Mouse (Mus musculus): ENCODE measurements at regions not wholly inside any gene's neighbourhood (a gene's known extent, or its start where the extent isn't known, plus 50 kb on each side); places are given as distances from the start of the nearest gene placed in this dataset.
A peak's percentile ranks its signal among the peaks of the same experiment; 100 is the strongest.
"Not testable (repeated sequence)": the region's sequence is repeated elsewhere in the genome, so short reads cannot be mapped to it uniquely, and the experiment has no call there.

DNA sequence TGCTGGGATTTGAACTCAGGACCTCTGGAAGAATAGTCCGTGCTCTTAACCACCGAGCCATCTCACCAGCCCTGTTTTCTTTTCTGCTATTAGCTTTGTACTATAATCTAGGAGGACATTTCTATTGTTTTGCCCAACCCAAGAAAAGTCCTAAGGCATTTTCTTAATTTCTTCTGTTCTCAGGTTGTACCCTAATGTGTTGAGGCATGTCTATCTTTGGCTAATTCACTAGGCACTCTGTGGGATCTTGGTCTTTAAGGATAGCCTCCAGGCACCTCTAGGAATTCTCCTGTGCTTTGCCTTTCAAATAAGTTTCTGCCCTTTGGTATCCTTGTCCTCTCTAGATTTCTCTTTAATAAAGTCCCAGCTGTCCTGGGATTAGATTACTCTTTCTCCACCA is 214.6 kb upstream of the Sesn3 start:
- H3K9ac ChIP-seq, result no peak overlapping the region
- H3K4me3 ChIP-seq, result no peak overlapping the region
- H3K36me3 ChIP-seq, result no peaks in the 10 kb centered on the region
- ATAC-seq (ENCODE audit: insufficient number of reproducible peaks, insufficient read depth, low FRiP score, low TSS enrichment, low read depth), result no peak
- H3K27ac ChIP-seq, result no peak overlapping the region; the same call in 1 of the 2 replicates
- H3K4me1 ChIP-seq, result peaks cover 36% of the 10 kb centered on the region
- H3K9me3 ChIP-seq, result 0 out of 2 replicates have a peak, but pooled peaks cover under 1% of the 10 kb centered on the region
- H3K4me2 ChIP-seq, result no peak overlapping the region
- no peaks in the 10 kb centered on the region for H3K27me3 ChIP-seq
- 87% methylated on average over 2 of the region's 2 CpGs for WGBS

DNA sequence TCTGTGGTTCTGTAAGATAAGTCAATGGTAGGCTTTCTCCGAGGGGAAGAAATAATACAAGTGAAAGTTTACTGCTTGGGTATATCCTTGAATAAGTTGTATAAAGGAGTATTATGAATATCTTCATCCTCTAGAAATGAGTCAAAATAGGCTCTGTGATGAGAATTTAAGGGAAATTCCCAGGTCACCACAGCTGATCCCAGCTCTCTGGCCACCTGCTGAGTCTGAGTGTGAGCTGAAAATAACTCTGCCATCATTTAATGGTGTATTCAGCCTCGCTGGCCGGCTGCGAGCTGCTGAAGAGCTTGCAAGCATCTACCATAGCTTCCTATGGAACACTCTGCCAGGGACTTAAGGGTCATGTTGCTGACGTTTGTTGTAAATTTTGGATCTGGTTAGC is 213.5 kb upstream of the Sesn3 start:
- peak overlapping the region; percentile 55; the same call in 1 of the 2 replicates for H3K27ac ChIP-seq
- 74% methylated on average over 5 of the region's 5 CpGs for whole genome bisulfite sequencing

GRCm38 (mm10) chr9:14061840-14062239 is 213.0 kb upstream of the Sesn3 start:
- Histone ChIP-seq H3K4me1 (peaks cover 31% of the 10 kb centered on the region), H3K9me3 (peaks cover 11% of the 10 kb centered on the region; the same call in 1 of the 2 replicates), H3K27me3 (no peaks in the 10 kb centered on the region), H3K4me3 (no peak overlapping the region), H3K27ac (peak overlapping the region; percentile 11; the same call in 1 of the 2 replicates), H3K9ac (no peak overlapping the region), H3K4me2 (no peak overlapping the region), H3K36me3 (no peaks in the 10 kb centered on the region)
- no peak for ATAC-seq (ENCODE audit: insufficient number of reproducible peaks, insufficient read depth, low FRiP score, low TSS enrichment, low read depth)
- WGBS, result 73% methylated on average over 9 of the region's 9 CpGs

More for the DNA sequence above, 213.5 kb upstream of the Sesn3 start:
- no peak for ATAC-seq (ENCODE audit: insufficient number of reproducible peaks, insufficient read depth, low FRiP score, low TSS enrichment, low read depth)
- Histone ChIP-seq H3K36me3 (no peaks in the 10 kb centered on the region), H3K9me3 (peaks cover 11% of the 10 kb centered on the region; the same call in 1 of the 2 replicates), H3K4me3 (no peak overlapping the region), H3K9ac (no peak overlapping the region), H3K4me1 (peaks cover 36% of the 10 kb centered on the region), H3K4me2 (no peak overlapping the region), H3K27me3 (no peaks in the 10 kb centered on the region)

- Histone ChIP-seq H3K4me1 (peaks cover 27% of the 10 kb centered on the region), H3K36me3 (no peaks in the 10 kb centered on the region), H3K4me2 (no peak overlapping the region), H3K4me3 (no peak overlapping the region), H3K9ac (no peak overlapping the region), H3K9me3 (peaks cover 11% of the 10 kb centered on the region; the same call in 1 of the 2 replicates), H3K27ac (no peak overlapping the region), H3K27me3 (no peaks in the 10 kb centered on the region)
- no peak for ATAC-seq (ENCODE audit: insufficient number of reproducible peaks, insufficient read depth, low FRiP score, low TSS enrichment, low read depth)
- 91% methylated on average over 1 of the region's 1 CpGs for WGBS
Measured at GRCm38 (mm10) chr9:14062706-14063105, 212.2 kb upstream of the Sesn3 start.

- ATAC-seq (ENCODE audit: insufficient number of reproducible peaks, insufficient read depth, low FRiP score, low TSS enrichment, low read depth); H3K27me3 ChIP-seq; H3K9ac ChIP-seq; H3K4me3 ChIP-seq; H3K36me3 ChIP-seq; H3K4me2 ChIP-seq; H3K27ac ChIP-seq: not testable (repeated sequence)
- WGBS, result 87% methylated on average over 7 of the region's 7 CpGs
- H3K4me1 ChIP-seq, result peaks cover 10% of the 10 kb centered on the region; the same call in 1 of the 2 replicates
- H3K9me3 ChIP-seq, result peaks cover 11% of the 10 kb centered on the region; the same call in 1 of the 2 replicates
Measured at GRCm38 (mm10) chr9:14066741-14067140, 208.1 kb upstream of the Sesn3 start.

DNA sequence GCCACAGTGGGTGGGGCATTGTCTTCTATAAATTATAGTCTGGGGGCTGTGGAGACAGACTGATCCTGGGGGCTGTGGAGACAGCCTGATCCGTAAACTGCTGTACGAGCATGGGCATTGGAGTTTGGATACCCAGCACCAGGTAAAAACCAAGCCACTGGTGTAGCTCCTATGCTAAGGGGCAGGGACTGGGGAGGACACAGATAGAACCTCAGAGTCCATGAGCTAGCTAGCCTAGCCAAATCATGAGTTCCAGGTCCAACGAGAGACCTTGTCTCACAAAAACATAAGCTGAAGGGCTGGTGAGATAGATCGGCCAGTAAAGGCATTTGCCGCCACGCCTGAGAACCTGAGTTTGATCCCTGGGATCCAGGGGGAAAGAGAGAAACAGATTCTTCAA is 205.8 kb upstream of the Sesn3 start:
- Histone ChIP-seq H3K9ac (no peak overlapping the region), H3K27me3 (no peaks in the 10 kb centered on the region), H3K9me3 (peaks cover 11% of the 10 kb centered on the region; the same call in 1 of the 2 replicates), H3K4me1 (0 out of 2 replicates have a peak, but pooled peaks cover 7% of the 10 kb centered on the region), H3K27ac (no peak overlapping the region), H3K4me2 (no peak overlapping the region), H3K36me3 (no peaks in the 10 kb centered on the region), H3K4me3 (no peak overlapping the region)
- ATAC-seq (ENCODE audit: insufficient number of reproducible peaks, insufficient read depth, low FRiP score, low TSS enrichment, low read depth), result no peak
- WGBS, result 91% methylated on average over 6 of the region's 6 CpGs

- Histone ChIP-seq H3K4me1 (0 out of 2 replicates have a peak, but pooled peaks cover 7% of the 10 kb centered on the region), H3K4me2 (no peak overlapping the region), H3K9ac (no peak overlapping the region), H3K27me3 (no peaks in the 10 kb centered on the region), H3K9me3 (peaks cover 11% of the 10 kb centered on the region; the same call in 1 of the 2 replicates), H3K4me3 (no peak overlapping the region), H3K27ac (no peak overlapping the region), H3K36me3 (no peaks in the 10 kb centered on the region)
- ATAC-seq (ENCODE audit: insufficient number of reproducible peaks, insufficient read depth, low FRiP score, low TSS enrichment, low read depth), result no peak
- 46% methylated on average over 3 of the region's 3 CpGs for WGBS
Measured at GRCm38 (mm10) chr9:14069770-14070169, 205.1 kb upstream of the Sesn3 start.

GRCm38 (mm10) chr9:14071728-14072127 is 203.1 kb upstream of the Sesn3 start:
- Histone ChIP-seq H3K9me3 (no peaks in the 10 kb centered on the region), H3K4me3 (no peak overlapping the region), H3K4me2 (no peak overlapping the region), H3K4me1 (0 out of 2 replicates have a peak, but pooled peaks cover 7% of the 10 kb centered on the region), H3K27me3 (no peaks in the 10 kb centered on the region), H3K36me3 (no peaks in the 10 kb centered on the region), H3K27ac (no peak overlapping the region), H3K9ac (no peak overlapping the region)
- WGBS, result 71% methylated on average over 6 of the region's 6 CpGs
- no peak for ATAC-seq (ENCODE audit: insufficient number of reproducible peaks, insufficient read depth, low FRiP score, low TSS enrichment, low read depth)

- Histone ChIP-seq H3K27me3 (no peaks in the 10 kb centered on the region), H3K27ac (no peak overlapping the region), H3K4me3 (no peak overlapping the region), H3K9ac (no peak overlapping the region), H3K4me2 (no peak overlapping the region), H3K36me3 (no peaks in the 10 kb centered on the region), H3K9me3 (no peaks in the 10 kb centered on the region), H3K4me1 (0 out of 2 replicates have a peak, but pooled peaks cover 10% of the 10 kb centered on the region)
- no peak for ATAC-seq (ENCODE audit: insufficient number of reproducible peaks, insufficient read depth, low FRiP score, low TSS enrichment, low read depth)
- 82% methylated on average over 1 of the region's 1 CpGs for WGBS
Measured at GRCm38 (mm10) chr9:14072950-14073349, 201.9 kb upstream of the Sesn3 start.

DNA sequence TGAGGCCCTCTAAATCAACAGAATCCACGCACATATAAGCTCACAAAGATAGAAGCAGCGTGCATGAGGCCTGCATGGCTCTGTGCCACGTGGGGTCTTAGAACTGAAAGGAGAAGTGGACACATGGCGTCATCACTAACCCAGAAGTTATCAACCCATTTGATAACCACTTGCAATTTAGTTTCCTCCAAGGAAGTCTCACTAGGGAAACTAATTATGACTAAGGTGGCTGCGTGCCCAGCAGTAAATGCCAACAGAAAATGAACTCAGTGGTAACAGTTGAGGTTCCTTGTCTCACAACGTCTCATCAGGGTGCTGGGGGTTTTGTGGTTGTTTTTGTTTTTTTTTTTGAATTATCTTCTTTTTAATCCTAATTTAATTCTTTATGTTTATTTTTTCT is 200.6 kb upstream of the Sesn3 start:
- no peak overlapping the region for H3K4me3 ChIP-seq
- no peaks in the 10 kb centered on the region for H3K27me3 ChIP-seq
- no peak for ATAC-seq (ENCODE audit: insufficient number of reproducible peaks, insufficient read depth, low FRiP score, low TSS enrichment, low read depth)
- no peak overlapping the region for H3K9ac ChIP-seq
- 0 out of 2 replicates have a peak, but pooled peaks cover 10% of the 10 kb centered on the region for H3K4me1 ChIP-seq
- no peaks in the 10 kb centered on the region for H3K36me3 ChIP-seq
- 85% methylated on average over 6 of the region's 6 CpGs for WGBS
- H3K4me2 ChIP-seq, result no peak overlapping the region
- H3K9me3 ChIP-seq, result no peaks in the 10 kb centered on the region
- H3K27ac ChIP-seq, result no peak overlapping the region

GRCm38 (mm10) chr9:14074866-14075265 is 200.0 kb upstream of the Sesn3 start:
- not testable (repeated sequence) for H3K4me2 ChIP-seq; H3K4me1 ChIP-seq; H3K4me3 ChIP-seq; H3K9ac ChIP-seq; H3K27me3 ChIP-seq; H3K9me3 ChIP-seq; H3K36me3 ChIP-seq; ATAC-seq (ENCODE audit: insufficient number of reproducible peaks, insufficient read depth, low FRiP score, low TSS enrichment, low read depth); H3K27ac ChIP-seq

- no peak for ATAC-seq (ENCODE audit: insufficient number of reproducible peaks, insufficient read depth, low FRiP score, low TSS enrichment, low read depth)
- Histone ChIP-seq H3K36me3 (no peaks in the 10 kb centered on the region), H3K4me1 (0 out of 2 replicates have a peak, but pooled peaks cover 6% of the 10 kb centered on the region), H3K27ac (no peak overlapping the region), H3K9ac (no peak overlapping the region), H3K4me2 (no peak overlapping the region), H3K27me3 (no peaks in the 10 kb centered on the region), H3K4me3 (no peak overlapping the region), H3K9me3 (no peaks in the 10 kb centered on the region)
- WGBS, result 82% methylated on average over 4 of the region's 4 CpGs
Measured at GRCm38 (mm10) chr9:14075452-14075851, 199.4 kb upstream of the Sesn3 start.
